Mouse (Mus musculus) left cerebral cortex, postnatal 10 days (tissue): Measurements from ENCODE around the gene Dip2c. TPM values are rescaled to one million over a fixed set of nuclear protein-coding genes. Genes with fewer than 3 reads are reported as not detected.

Experiments
- DNase-seq, 2 experiments: peaks; one replicate each; pipeline ENCODE4 v3.0.0; 2021 to 2022; ENCODE audit warnings: low spot score in 2 of 2, mixed read lengths in 1 of 2; ENCODE audit errors: extremely low spot score in 1 of 2
- intact Hi-C: fragments of 180-260 bp; cut with DNase I; formaldehyde crosslinking; loops from one replicate; pipeline ENCODE4 v1.15.1; 2025
- total RNA-seq, 2 experiments: library from RNA; stranded (reverse); gene quantifications; 2 replicates each; pipeline ENCODE4 v1.2.3; 2021

The Dip2c gene
- total RNA-seq, 2 experiments from 2014 or later, result 73.8 to 76.1 TPM

DNA sequence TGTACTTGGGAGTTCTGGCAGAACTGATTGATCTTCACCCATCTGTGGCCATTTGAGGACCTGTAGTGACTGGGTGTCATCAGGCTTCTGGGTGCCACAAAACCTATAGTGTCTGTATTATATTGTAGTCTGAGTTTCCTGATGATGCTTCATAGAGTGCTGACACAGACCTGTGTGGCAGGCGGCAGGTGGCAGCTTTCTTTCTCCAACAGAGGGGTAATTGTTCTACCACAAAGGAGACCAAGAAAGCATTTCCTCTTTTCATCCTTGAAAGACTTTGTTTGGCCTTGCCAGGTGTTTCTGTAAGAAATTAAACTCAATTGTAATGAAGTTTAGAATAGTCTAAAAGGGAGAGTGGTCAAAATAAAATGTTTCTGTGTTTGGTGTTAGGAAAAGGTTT is 129.1 kb downstream of the Dip2c start:
- no peak for DNase-seq
- intact Hi-C loops, result no loop called here

DNA sequence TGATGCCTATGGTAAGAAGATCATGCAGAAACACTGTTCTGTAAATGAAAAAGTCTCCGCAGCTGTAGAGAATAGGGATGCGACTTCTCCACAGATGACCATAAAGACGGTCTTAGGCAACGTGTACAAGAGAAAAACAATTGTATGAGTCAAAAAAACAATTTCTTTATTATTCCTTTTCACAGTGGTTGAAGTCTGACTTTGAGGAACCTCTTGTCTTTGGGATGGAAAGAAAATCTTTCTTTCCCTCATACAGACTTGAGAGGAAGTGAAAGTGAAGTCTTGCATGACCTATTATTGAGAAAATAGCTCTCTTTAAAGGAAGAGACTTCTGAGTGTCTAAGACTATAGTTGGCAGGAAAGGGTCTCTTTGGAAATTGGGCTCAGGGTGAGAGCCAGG is 132.7 kb downstream of the Dip2c start:
- intact Hi-C loops, result no loop called here
- DNase-seq, result no peak

DNA sequence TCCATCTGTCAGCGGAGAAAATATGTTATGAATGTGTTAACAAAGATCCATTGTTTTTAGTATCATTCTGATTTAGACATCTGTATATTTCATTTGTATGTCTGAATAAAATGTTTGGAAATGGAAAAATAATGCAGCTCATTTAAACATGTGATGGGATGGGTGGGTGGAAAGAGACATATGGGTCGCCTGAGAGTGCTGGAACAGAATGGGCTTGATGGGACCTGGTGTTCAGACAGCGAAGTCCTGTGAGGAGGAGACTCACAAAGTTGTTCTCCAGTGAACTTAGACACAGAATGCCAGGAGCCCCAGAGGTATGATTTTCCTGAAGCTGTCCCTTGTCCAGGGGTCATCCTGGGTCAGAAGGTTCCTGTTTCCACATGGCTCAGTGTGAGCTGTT is 142.1 kb downstream of the Dip2c start:
- intact Hi-C loops, result no loop called here
- no peak for DNase-seq

DNA sequence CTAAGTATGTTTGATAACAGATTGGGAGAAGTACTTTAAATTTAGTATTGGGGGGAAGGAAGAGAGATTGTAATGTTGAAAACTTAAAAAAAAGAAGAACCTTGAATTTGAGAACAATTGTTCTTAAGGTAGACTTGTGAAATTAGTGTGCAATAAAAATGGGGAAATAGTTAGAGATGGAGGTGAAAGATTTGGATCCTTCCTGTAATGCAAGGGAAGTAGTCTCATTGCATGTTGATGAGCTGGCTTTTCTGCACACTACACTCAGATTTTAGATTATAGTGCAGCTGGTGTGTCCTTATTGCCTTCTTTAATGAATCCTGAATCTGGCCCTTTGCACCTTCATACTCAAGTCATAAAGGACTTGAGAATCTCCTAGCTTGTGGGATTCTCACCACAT is 142.9 kb downstream of the Dip2c start:
- DNase-seq, result no peak
- intact Hi-C loops, result no loop called here

DNA sequence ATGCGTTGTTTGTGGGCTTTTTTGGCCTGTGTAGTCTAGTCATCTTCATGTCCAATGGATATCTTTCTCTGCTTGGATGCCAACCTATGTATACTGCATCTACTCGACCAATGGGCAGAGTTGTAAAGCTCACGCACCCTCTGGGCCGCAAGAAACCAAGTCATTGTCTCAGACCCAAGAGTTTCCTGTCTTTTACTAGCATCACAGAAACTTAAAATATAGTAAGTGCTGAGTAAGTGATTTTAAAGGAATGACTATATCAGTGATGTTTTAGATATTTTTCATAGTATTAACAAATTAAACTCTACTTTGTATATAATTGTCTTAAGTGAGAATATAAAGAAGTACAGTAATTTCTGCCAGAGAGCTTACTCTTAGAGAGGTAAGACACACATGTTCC is 145.6 kb downstream of the Dip2c start:
- intact Hi-C loops, result no loop called here

DNA sequence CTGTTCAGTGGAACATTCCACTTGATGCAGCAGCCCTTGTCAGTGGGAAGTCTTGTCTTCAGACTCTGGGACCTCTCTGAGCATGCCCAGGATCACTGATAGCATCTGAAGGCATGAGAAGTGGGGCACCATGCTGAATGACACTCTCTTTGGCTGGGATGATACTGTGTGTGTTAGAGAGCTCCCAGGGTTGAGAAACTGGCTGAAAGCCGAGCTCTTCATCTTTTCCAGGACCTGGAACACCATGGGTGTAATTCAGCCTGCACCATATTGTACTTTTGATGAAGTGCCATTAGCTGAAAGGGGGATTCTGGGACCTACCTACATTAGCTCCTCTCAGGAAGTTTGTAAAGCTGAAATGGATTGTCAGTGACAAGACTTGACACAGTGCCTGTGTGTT is 146.5 kb downstream of the Dip2c start:
- intact Hi-C loops, result no loop called here
- no peak for DNase-seq

More for the DNA sequence above, 145.6 kb downstream of the Dip2c start:
- DNase-seq, result no peak

DNA sequence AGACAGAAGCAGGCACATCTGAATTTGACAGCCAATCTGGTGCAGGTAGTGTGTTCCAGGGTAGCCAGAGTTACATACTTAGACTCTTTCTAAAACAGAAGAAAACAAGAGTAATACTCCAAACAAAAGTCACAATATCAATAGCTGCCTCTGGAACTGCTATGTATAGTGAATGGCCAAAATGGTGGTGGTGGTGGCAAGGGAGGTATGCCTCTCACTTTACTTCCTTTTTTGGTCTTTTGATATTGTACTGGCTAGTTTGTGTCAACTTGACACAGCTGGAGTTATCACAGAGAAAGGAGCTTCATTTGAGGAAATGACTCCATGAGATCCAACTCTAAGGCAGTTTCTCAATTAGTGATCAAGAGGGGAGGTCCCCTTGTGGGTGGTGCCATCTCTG is 148.1 kb downstream of the Dip2c start:
- intact Hi-C loops, result no loop called here
- no peak for DNase-seq

DNA sequence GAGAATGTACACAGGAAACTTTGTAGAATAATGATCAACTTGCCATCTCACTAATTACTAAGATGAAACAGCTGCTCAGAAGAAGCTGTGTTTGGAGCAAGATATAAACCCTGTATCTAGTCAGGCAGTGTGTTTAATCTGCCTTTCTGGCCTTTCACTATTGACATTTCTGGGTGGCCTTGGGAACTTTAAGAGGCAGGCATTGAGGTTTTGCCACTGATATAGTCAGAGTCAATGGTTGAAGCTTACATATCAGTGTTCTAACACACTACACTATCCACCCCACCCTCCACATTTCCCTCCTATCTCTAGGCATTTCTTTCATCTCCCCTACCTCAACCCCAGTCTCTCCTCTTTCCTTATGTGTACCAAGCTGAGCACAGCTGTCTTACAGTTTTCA is 149.9 kb downstream of the Dip2c start:
- DNase-seq, result no peak
- intact Hi-C loops, result no loop called here

DNA sequence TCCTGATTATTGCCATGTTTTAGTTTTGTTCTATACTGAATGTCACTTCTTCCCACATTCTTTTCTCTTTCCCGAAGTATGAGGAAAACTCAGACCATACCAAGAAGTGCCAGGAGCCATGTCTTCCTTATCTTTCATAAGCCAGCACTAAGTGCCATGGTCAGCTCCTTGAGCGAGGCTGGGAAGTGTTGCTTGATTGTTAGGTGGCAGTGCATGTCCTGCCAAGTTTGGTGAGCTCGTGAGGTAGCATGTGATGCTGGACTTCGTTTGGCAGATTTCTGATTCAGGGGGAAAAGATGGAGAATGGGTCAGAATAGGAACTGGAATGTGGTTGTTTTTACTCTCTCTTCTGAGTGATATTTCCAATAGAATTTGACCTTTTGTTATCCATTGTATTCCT is 150.5 kb downstream of the Dip2c start:
- intact Hi-C loops, result no loop called here
- no peak for DNase-seq

DNA sequence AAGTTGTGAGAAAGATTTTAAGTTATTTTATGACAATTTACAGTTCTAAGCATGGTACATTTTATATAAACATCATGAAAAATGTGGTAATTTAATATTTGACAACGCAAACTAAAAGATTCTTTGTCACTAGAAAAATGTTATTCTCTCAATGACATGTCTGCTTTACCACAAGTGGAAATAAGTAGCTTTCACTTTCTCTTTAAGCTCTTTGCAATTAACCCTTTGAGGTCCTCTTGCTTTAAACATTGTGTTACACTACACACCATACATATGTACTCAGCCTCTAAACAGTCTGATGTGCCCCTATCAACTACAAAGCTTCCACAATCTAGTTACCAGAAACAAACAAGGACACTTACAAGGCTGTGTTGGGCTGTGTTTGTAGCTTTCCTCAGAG is 153.6 kb downstream of the Dip2c start:
- no peak for DNase-seq
- intact Hi-C loops, result no loop called here

DNA sequence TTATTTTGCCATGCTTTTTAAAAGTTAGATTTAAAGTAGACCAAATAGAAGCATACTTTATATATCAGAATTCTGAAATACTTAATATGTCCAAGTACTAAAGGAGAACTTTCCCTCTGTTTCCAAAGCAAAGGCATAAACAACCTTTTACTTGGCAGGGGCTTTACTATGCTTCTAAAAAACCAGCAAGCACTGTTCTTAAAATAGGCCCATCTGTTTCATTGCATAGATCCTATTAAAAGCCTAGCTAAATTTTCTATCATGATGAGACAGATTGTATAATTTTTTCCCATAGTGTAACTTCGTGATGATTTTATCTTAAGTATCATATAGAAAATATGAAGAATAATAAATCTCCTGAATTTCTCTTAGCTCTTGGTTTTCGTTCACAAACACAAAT is 154.4 kb downstream of the Dip2c start:
- intact Hi-C loops, result no loop called here
- no peak for DNase-seq

DNA sequence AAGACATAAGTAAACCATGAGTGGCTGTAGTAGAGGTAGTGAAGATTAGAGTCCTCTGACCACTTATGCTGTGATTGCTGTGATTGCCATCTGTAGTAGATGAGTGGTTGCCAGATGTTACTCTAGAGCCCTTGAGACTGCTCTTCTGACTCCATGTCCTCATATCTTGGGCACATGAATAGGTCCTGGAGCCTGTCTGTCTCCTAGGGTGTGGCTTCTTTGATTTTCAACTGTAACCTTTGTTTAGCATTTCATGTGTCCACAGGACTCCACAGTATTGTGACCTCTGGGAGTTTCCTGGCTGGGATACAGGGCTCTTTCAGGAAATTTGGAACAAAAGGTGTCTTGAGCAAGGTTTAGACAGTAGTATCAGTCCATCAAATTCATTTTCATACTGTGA is 155.1 kb downstream of the Dip2c start:
- no peak for DNase-seq
- intact Hi-C loops, result no loop called here

DNA sequence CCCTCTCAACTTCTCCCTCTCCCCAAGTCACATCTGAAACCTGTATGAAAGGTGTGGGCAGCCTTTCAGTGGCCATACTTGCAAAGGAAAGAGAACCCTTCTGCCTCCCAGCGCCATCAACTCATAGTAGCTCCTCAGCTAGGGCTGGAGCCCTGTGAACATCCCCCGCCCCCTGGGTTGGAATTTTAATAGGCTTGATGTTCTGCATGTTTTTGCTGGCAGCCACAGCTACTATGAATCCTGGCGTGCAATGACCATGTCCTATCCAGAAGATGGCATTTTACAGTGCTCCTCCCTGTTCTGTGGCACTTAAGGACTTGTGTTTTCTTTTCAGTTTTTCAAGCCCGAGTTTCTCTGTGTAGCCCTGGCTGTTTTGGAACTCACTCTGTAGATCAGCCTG is 166.7 kb downstream of the Dip2c start:
- intact Hi-C loops, result no loop called here
- no peak for DNase-seq

DNA sequence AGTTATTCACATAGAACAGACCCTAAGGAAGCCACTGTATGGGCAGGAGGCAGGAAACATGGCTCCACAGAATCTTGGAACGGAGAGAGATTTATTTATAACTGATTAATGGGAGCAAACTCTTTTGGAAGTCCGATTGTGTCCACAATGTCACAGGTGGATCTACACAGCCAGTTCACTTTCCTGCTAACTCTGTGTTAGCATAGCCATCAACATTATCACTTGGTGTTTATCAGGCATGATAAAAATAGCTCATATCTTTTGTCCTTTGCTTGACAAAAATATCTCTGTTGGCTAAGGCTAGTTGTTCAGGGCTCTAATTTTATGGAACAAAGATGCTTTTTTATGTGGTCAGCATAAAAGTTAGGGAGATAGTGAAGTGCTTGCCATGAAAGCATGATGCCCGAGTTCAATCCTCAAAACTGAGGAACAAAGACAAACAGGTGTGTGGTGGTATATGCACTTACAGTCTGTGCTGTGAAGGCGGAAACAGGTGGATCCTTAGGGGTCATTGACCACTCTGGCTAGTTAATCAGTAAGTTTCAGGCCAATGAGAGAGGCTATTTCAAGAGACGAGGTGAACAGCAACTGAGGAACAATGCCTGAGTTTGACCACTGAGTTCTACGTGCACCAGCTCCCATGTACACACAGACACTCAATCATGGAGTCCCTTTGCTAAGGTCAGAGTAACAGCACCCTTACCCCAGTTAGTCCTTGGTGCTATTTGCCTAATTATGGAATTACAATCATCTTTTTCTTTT is 169.4 kb downstream of the Dip2c start:
- no peak for DNase-seq
- intact Hi-C loops, result no loop called here

DNA sequence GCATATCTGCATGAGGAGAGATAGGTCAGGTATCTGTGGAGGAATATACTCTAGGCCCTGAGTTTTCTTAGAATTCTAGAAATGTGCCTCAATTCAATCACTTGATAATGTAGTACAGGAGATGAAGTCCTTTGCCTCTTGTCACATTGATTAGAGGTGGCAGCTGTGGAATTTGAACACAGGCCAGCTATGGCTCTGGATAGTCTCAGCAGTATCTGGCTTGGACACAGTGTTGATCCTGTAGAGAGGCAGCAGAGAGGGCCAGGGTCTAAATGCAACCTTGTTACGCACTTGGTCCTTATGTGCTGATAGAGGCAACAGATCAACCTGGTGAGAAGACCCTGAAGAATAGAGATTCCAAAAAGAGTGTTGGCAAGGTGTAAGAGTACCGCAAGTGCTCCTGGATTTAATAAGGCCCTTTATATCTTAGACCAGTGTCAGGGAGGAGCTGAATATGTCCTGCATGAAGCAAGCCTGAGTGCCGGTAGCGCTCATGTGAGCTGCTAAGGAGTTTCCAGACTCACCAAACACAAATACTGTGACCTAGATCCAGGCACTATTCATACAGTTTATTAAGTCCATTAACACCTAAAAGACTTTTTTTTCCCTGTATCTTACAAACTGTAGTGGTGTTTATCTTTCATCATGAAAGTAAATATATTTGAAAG is 170.3 kb downstream of the Dip2c start:
- intact Hi-C loops, result no loop called here
- DNase-seq, result no peak

DNA sequence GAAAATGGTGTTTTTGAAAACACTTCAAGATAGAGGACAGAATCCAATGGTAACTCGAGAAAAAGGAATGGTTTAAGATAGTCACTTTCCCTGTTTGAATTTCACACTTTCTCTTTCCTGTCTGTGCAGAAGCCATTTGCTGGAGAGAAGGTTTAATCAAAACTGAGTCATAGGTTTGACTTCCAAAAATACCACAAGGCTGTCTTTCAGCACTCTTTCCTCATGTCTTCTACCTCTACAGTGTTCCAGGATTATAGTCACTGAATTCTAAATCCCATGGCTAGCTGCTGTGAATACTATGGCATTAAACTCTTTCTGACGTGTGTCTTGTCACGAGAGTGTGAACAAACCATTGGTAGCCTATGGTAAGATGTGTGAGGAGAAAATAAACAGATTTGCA is 173.9 kb downstream of the Dip2c start:
- no peak for DNase-seq
- intact Hi-C loops, result no loop called here

DNA sequence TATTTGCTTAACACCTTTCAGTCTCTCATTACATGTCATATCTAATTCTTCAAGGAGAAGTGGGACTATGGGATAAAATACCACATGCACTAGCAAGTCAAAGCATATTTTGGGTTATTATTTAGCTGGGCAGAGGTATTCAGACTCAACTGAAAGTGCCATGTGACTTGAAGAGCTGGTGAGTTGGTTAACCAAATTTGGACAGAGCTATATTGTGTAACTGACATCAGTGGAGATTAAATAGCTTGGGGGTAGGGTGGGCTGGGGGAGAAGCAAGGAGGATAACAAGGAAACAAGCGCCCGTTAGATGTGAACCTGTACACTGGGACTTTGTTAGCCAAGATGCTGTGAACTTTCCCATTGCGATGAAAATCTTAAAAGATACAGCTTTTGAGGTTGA is 175.6 kb downstream of the Dip2c start:
- intact Hi-C loops, result no loop called here
- DNase-seq, result no peak

DNA sequence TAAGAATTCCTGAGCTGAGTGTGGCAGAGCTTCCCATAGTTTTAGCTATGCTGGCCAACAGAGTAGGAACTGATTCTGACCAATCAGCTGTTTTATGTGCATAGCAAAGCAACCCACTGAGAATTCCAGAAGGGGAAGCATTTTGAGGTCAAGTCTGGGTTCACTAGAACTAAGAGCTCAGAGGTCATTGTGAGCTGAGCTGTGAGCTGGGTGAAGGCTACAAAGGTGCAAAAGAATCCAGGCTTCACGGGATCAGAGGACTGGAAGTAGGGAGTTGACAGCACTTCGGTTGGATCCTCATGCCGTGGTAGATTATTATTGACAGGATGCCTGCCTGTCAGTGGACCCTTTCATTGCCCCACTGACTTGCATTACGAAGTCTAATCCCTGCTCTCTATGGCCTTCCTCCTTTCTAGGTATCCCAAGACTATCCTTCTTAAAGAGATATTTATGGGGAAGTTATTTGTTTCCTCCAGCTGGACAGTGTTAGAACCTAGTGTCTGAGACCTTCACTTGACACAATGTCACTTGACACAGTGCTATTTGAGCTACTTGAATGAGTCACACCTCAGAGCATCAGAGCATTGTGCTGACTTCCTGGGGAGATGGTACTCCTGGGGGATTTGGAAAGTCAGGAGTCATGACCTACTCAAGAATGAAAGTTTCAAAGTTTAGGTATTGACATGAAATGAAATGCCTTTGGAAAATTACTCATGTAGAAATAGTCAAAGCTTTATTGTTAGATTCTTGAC is 178.3 kb downstream of the Dip2c start:
- intact Hi-C loops, result loop anchor here (5.0 kb wide), 1 partner anchor 112 kb away; no protein-coding TSS in a partner anchor
- DNase-seq, result no peak

DNA sequence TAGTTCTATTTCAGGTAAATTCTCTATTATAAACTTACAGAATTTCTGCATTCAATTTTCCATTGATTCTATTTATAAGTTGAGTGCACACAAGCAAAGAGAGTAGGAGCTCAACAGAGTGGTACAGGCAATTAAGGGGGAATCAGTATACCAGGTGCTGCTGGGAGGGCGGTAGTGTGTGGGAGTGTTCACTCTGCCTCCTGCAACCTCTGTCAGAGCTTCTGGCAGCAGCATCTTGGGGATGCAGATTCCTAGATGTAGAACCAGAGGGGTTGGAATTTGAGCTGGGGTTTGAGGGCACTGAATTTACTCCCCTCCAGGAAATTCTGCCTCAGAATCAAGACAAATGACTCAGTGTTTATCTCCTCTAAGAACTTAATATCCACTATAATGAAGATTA is 179.7 kb downstream of the Dip2c start:
- no peak for DNase-seq
- intact Hi-C loops, result loop anchor here (5.0 kb wide), 1 partner anchor 114 kb away; no protein-coding TSS in a partner anchor
